Mouse (Mus musculus) G1E (cell line): ENCODE data around the gene Tcta. TPM values are rescaled to one million over a fixed set of nuclear protein-coding genes. Genes with fewer than 3 reads are reported as not detected.
A peak's percentile ranks its signal among the peaks of the same experiment; 100 is the strongest.

Source experiments
- ATAC-seq: 2 replicates; pipeline ENCODE4 v1.8.0; 2016; ENCODE audit warnings: mild to moderate bottlenecking; ENCODE audit not compliant: insufficient number of reproducible peaks, poor library complexity, low FRiP score, severe bottlenecking; ENCODE audit errors: extremely low read depth
- DNase-seq: peaks from one replicate; pipeline ENCODE4 v3.0.0; 2012; ENCODE audit warnings: low spot score
- H3K27me3 ChIP-seq: 2 replicates; pipeline ENCODE4 v1.6.1; 2012; ENCODE audit warnings: mild to moderate bottlenecking, low read length, inconsistent platforms; ENCODE audit not compliant: insufficient read depth
- H3K36me3 ChIP-seq: replicated peaks from 2 replicates; pipeline ENCODE3; 2012; ENCODE audit warnings: mild to moderate bottlenecking, inconsistent platforms
- H3K4me1 ChIP-seq: 2 replicates; pipeline ENCODE4 v1.6.1; 2012; ENCODE audit warnings: low read depth, low read length, inconsistent platforms, mixed read lengths; ENCODE audit not compliant: insufficient read depth
- H3K4me3 ChIP-seq: 2 replicates; pipeline ENCODE4 v1.5.1; 2012; ENCODE audit warnings: low read depth, mild to moderate bottlenecking, inconsistent platforms, low read length, moderate library complexity, mixed read lengths
- H3K9me3 ChIP-seq: replicated peaks from 2 replicates; pipeline ENCODE4 v1.6.1; 2012; ENCODE audit warnings: inconsistent platforms
- CTCF ChIP-seq: IDR thresholded peaks from 2 replicates; pipeline ENCODE4 v1.5.1; 2012; ENCODE audit warnings: low read depth, low read length, inconsistent platforms, mixed read lengths
- GATA1 ChIP-seq: IDR thresholded peaks from 2 replicates; pipeline ENCODE4 v1.6.1; 2012; ENCODE audit warnings: borderline replicate concordance, low read length, inconsistent platforms, mixed read lengths
- GATA2 ChIP-seq: IDR thresholded peaks from 2 replicates; pipeline ENCODE4 v1.6.1; 2012; ENCODE audit warnings: low read depth, low read length, inconsistent platforms, borderline replicate concordance
- POLR2AphosphoS5 ChIP-seq: IDR thresholded peaks from 2 replicates; pipeline ENCODE4 v1.6.1; 2012; ENCODE audit warnings: low read depth, low read length, inconsistent platforms; ENCODE audit not compliant: insufficient replicate concordance
- TAL1 ChIP-seq: conservative IDR thresholded peaks from 2 replicates; pipeline ENCODE4 v1.6.1; 2012; ENCODE audit warnings: low read depth, low read length, inconsistent platforms, mixed read lengths
- polyA plus RNA-seq: library from polyadenylated mRNA; stranded (reverse); fragments of >175 nt; gene quantifications from 2 replicates; pipeline ENCODE4 v1.2.3, GENCODE M21; 2012
- total RNA-seq, 2 experiments: library from RNA; stranded (forward) in 1 of 2; stranded (reverse) in 1 of 2; fragments of 200-1000 nt in 1 of 2; fragments of >200 nt in 1 of 2; fragmentation: Nextera tagmentation in 1 of 2; gene quantifications; 2 replicates each; pipeline ENCODE4 v1.2.3; 2014 to 2017

Gene Tcta
- total and polyA plus RNA-seq, 3 experiments, result 3.6 to 24.2 (median 11.9) TPM

DNA sequence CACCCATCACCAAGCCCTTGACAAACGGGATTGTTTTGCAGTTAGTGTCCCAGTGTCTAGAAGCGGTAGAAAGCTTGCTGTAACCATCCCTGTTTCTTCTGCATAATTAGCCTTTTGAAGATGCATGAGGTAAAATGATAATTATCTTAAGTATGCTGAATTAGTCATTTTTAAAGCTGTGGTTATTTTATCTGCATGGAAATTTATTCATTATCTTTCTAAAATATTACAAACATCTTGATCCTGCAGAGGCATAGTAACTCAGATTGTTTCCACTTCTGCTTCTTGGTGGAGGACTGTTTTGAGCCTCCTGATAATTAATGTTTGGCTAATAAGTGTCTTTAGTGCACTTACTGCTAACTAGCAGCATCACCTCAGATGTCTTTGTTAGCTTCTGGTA is 12.5 kb upstream of the Tcta start:
- Histone ChIP-seq H3K36me3 (peaks cover 78% of the 10 kb centered on the region), H3K4me3 (no peak overlapping the region), H3K4me1 (peaks cover 41% of the 10 kb centered on the region), H3K27me3 (no peaks in the 10 kb centered on the region), H3K9me3 (no peaks in the 10 kb centered on the region)
- ATAC-seq (0 out of 2 replicates have a peak, but pooled peaks have one; percentile 15), DNase-seq (no peak)
- TF ChIP-seq TAL1 (0 out of 2 replicates have a peak, but pooled peaks have one; percentile 7), CTCF (no peak)

DNA sequence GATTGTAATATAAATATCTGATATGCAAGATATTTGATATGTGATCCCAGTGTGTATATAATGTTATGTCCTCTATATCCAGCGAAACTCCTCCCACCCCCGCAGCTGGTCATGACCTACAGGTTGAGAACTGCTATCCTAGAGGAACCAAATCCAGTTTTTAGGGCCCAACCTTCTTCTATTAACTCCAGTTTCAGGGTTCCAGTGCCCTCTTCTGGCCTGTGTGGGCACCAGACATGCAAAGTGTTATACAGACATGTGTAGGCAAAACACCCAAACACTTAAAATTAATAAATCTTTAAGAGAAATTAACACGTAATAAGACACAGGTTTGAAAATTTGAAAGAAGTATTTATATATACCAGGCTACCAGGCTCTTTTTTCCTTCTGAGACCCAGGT is 11.6 kb upstream of the Tcta start:
- H3K4me1 ChIP-seq, result peaks cover 42% of the 10 kb centered on the region
- no peak for DNase-seq
- peaks cover 75% of the 10 kb centered on the region for H3K36me3 ChIP-seq

DNA sequence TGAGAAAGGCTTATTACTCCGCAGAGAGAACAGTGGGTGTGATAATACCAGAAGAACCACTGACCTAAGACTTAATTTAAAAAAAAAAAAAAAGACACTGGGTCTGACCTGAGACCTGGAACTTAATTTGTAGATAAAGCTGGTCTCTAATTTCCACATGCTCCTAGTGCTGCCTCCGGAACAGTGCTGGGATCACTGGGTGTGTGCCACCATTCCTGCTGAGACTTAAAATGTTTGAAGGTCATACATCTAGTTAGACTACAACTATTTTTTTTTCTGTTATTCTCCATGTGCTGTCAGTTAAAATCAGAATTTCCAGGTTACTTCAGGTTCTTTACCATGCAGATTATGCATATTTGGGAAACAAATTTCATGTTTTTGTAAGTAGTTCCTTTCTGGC is 2.2 kb upstream of the Tcta start:
- no peak for DNase-seq
- Histone ChIP-seq H3K9me3 (no peaks in the 10 kb centered on the region), H3K27me3 (no peaks in the 10 kb centered on the region), H3K36me3 (peaks cover 41% of the 10 kb centered on the region), H3K4me3 (peak overlapping the region; percentile 73), H3K4me1 (peaks cover 44% of the 10 kb centered on the region)
- TF ChIP-seq CTCF, result no peak
- TF ChIP-seq GATA2, result no peak
- no peak for TF ChIP-seq TAL1
- TF ChIP-seq POLR2AphosphoS5, result no peak
- no peak for TF ChIP-seq GATA1
- ATAC-seq, result no peak

More for the DNA sequence above, 11.6 kb upstream of the Tcta start:
- Histone ChIP-seq H3K9me3 (no peaks in the 10 kb centered on the region), H3K4me3 (no peak overlapping the region), H3K27me3 (no peaks in the 10 kb centered on the region)
- TF ChIP-seq CTCF (no peak), GATA1 (no peak), POLR2AphosphoS5 (no peak), TAL1 (no peak), GATA2 (no peak)
- ATAC-seq, result no peak

DNA sequence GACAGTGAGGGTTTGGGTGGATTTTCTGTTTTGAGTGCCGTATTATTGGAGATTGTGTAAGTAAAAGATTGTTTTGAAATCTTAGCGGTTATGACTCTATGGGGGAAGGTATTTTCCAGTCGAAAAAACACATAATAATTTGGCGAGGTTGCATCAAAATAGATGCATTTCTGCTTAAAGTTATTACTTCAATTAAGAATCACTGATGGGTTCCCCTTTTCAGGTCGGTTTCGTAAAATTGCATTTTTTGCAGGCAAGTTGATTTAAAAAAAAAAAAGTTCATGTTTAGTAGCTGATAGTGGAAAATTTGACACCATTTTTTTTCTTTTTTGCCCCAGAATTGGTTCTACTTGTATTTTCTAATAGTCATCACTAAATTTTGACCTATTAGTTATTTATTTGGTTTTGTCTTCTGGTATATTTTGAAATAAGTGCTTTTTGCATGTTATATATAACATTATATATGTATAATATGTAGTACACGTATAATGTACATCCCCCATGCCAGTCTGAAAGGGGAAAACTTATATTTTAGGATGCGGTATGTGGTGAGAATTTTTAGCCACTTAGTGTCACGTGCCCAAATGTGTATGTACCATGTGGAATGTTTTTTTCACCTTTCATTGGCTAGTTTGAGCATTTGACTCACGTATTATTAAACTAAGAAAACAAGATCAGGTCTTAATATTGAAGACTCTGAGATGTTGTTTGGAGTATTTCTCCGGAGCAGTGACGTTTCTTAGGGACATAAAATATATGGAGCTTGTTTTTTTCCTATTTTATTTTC is 1.3 kb upstream of the Tcta start:
- Histone ChIP-seq H3K4me1 (peaks cover 41% of the 10 kb centered on the region), H3K9me3 (no peaks in the 10 kb centered on the region), H3K27me3 (no peaks in the 10 kb centered on the region), H3K36me3 (peaks cover 45% of the 10 kb centered on the region), H3K4me3 (peak overlapping the region; percentile 73)
- DNase-seq, result no peak
- TF ChIP-seq TAL1 (no peak), CTCF (no peak), GATA2 (no peak), GATA1 (no peak)
- ATAC-seq, result no peak

DNA sequence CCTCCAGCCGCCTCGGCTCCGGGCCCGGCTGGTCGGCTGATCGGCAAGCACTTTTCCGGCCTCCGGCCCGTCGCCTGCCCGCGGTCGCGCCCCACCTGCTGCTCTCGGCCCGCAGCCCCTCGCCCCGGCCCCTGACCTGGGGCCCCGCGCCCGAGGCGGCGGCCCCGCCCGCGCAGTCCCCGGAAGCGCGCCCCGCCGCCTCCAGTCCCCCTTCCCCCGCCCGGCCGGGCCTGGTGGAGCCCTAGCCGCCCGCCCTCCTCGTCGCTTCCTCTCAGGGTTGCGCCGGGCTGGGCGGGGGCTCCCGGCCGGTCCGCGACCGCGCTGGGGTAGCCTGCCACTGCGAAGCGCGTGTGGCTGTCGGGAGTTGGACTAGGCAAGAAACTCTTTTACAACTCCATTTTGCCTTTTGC is 616 bp upstream of the Tcta start:
- H3K4me3 ChIP-seq, result peak overlapping the region; percentile 73
- peaks cover 35% of the 10 kb centered on the region for H3K4me1 ChIP-seq
- ATAC-seq (no peak), DNase-seq (peak; percentile 81)
- H3K9me3 ChIP-seq, result no peaks in the 10 kb centered on the region
- no peak for TF ChIP-seq POLR2AphosphoS5
- TF ChIP-seq CTCF, result no peak
- no peak for TF ChIP-seq TAL1
- TF ChIP-seq GATA1, result no peak
- no peak for TF ChIP-seq GATA2
- peaks cover 44% of the 10 kb centered on the region for H3K36me3 ChIP-seq
- H3K27me3 ChIP-seq, result no peaks in the 10 kb centered on the region

DNA sequence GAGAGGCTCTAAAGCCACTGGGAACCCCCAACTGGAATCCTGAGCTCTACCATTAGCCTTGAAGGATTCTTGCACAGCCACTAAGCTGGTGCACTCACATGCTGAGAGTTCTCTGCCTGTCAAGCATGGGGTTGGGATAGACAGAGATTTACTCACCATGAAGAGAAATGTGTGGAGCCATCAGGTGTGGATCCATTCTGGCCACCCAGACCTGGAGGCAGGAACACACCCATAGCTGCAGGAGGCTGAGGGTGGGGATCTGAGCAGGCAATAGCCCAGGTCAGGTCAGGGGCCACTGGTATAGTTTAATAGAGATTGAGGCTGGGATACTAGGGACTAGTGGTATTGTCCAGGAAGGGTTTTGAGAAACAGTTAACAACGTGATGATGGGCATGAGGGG is 790 bp downstream of the Tcta start:
- H3K4me3 ChIP-seq, result peak overlapping the region; percentile 73
- no peaks in the 10 kb centered on the region for H3K27me3 ChIP-seq
- no peak for DNase-seq
- H3K36me3 ChIP-seq, result peaks cover 47% of the 10 kb centered on the region
- peaks cover 26% of the 10 kb centered on the region for H3K4me1 ChIP-seq
- ATAC-seq, result no peak
- TF ChIP-seq CTCF, result no peak
- no peak for TF ChIP-seq GATA1
- TF ChIP-seq GATA2, result no peak
- TF ChIP-seq TAL1, result no peak
- TF ChIP-seq POLR2AphosphoS5, result no peak
- H3K9me3 ChIP-seq, result no peaks in the 10 kb centered on the region
